Mouse (Mus musculus): ENCODE measurements around the gene Ankrd10.

GRCm38 (mm10) chr8:11614126-11614835, 21.3 kb downstream of the Ankrd10 start:
- TF ChIP-seq CTCF (IDR thresholded peaks at IDR 0.05; ENCODE audit: borderline replicate concordance, extremely low read depth, insufficient read depth, insufficient read length) (no peak), POLR2A (IDR thresholded peaks at IDR 0.05; ENCODE audit: borderline replicate concordance, extremely low read depth, insufficient read depth, insufficient read length, poor library complexity, severe bottlenecking) (no peak)

Data from brain, embryonic 14.5 days (tissue).